ENCODE assay signal across 28 mouse cellular contexts in genomic region chr14:73891451-73891850, GRCm38 (mm10).
"Had no signal": no experiment of that assay in that cellular context is flagged by ENCODE, and none has a peak within 500 bp of the region (broad histone marks: within the 10 kb centered on the region; RNA-seq: fewer than 3 reads in every experiment).

No protein-coding gene starts in this region.

- H3K4me1 ChIP-seq: heart, embryonic 10.5 days; hindbrain, embryonic 10.5 days; hindbrain, embryonic 12.5 days; intestine, embryonic 15.5 days; kidney, embryonic 15.5 days; limb, embryonic 10.5 days; limb, embryonic 12.5 days; liver, embryonic 13.5 days had no signal

- H3K36me3 ChIP-seq: heart, embryonic 10.5 days; heart, embryonic 12.5 days; hindbrain, embryonic 10.5 days; hindbrain, embryonic 12.5 days; intestine, embryonic 15.5 days; kidney, embryonic 15.5 days; limb, embryonic 10.5 days; limb, embryonic 12.5 days; liver, embryonic 13.5 days; liver, embryonic 15.5 days had no signal

- DNase-seq: gastrocnemius, adult 2 months; gastrocnemius, postnatal 10 days; gastrocnemius, postnatal 25 days; heart, adult 18-20 months; heart, postnatal 10 days; heart, postnatal 4 days; kidney, adult 18-20 months; kidney, adult 8-10 months; kidney, postnatal 14 days; kidney, postnatal 36 days; layer of hippocampus, adult 9-11 months; layer of hippocampus, postnatal 36 days; liver; liver, embryonic 13.5 days had no signal

- H3K4me3 ChIP-seq: gastrocnemius, adult 2 months; heart, embryonic 10.5 days; heart, embryonic 12.5 days; hindbrain, embryonic 10.5 days; hindbrain, embryonic 12.5 days; intestine, embryonic 15.5 days; kidney, embryonic 15.5 days; limb, embryonic 10.5 days; limb, embryonic 12.5 days; liver, embryonic 13.5 days; liver, embryonic 15.5 days had no signal

- H3K27me3 ChIP-seq: heart, embryonic 12.5 days; hindbrain, embryonic 12.5 days; intestine, embryonic 15.5 days; kidney, embryonic 15.5 days; limb, embryonic 12.5 days; liver, embryonic 13.5 days; liver, embryonic 15.5 days had no signal

- H3K9me3 ChIP-seq: heart, embryonic 10.5 days; heart, embryonic 12.5 days; hindbrain, embryonic 10.5 days; hindbrain, embryonic 12.5 days; intestine, embryonic 15.5 days; kidney, embryonic 15.5 days; limb, embryonic 10.5 days; limb, embryonic 12.5 days; liver, embryonic 13.5 days; liver, embryonic 15.5 days had no signal

- ATAC-seq: hindbrain, embryonic 16.5 days; inflammation-experienced regulatory T-cells, adult 6 months; intestine, embryonic 15.5 days had no signal

- H3K27ac ChIP-seq: gastrocnemius, adult 2 months; heart, embryonic 10.5 days; hindbrain, embryonic 10.5 days; hindbrain, embryonic 12.5 days; hindbrain, embryonic 14.5 days; intestine, embryonic 15.5 days; kidney, embryonic 15.5 days; kidney, postnatal 0 days; limb, embryonic 10.5 days; limb, embryonic 12.5 days; liver, embryonic 13.5 days; liver, embryonic 15.5 days had no signal

- H3K9ac ChIP-seq: heart, embryonic 12.5 days; hindbrain, embryonic 12.5 days; hindbrain, embryonic 14.5 days; intestine, embryonic 15.5 days; kidney, embryonic 15.5 days; limb, embryonic 12.5 days; liver, embryonic 13.5 days; liver, embryonic 15.5 days had no signal

- H3K4me2 ChIP-seq: heart, embryonic 12.5 days; hindbrain, embryonic 12.5 days; hindbrain, embryonic 14.5 days; intestine, embryonic 15.5 days; kidney, embryonic 15.5 days; limb, embryonic 12.5 days; liver, embryonic 11.5 days; liver, embryonic 13.5 days; liver, embryonic 15.5 days had no signal
